Mouse (Mus musculus) stomach, embryonic 14.5 days (tissue): ENCODE measurements around the gene Gm20517. TPM values are rescaled to one million over a fixed set of nuclear protein-coding genes. Genes with fewer than 3 reads are reported as not detected.
"Not testable (repeated sequence)": the region's sequence is repeated elsewhere in the genome, so short reads cannot be mapped to it uniquely, and the experiment has no call there.

Experiments used
- ATAC-seq: fragments of 200-750 bp; cut with Nextera tagmentation; 2 replicates; pipeline ENCODE4 v1.8.0; 2017; ENCODE audit warnings: low read depth, moderate TSS enrichment; ENCODE audit not compliant: insufficient number of reproducible peaks, insufficient read depth, low FRiP score
- H3K27ac ChIP-seq: fragments of 300-500 bp; sonication (generic); 2 replicates; pipeline ENCODE4 v1.5.1; 2014; ENCODE audit warnings: mild to moderate bottlenecking, low read length, moderate library complexity, mixed read lengths
- H3K27me3 ChIP-seq: fragments of 300-500 bp; sonication (generic); 2 replicates; pipeline ENCODE4 v1.6.1; 2014; ENCODE audit warnings: low read length, control low read depth, mixed read lengths; ENCODE audit not compliant: control insufficient read depth, insufficient read depth
- H3K36me3 ChIP-seq: fragments of 300-500 bp; sonication (generic); 2 replicates; pipeline ENCODE4 v1.6.1; 2014; ENCODE audit warnings: mild to moderate bottlenecking, control low read depth, low read length, moderate library complexity, mixed read lengths; ENCODE audit not compliant: control insufficient read depth, insufficient read depth
- H3K4me1 ChIP-seq: fragments of 300-500 bp; sonication (generic); 2 replicates; pipeline ENCODE4 v1.6.1; 2014; ENCODE audit warnings: low read length, control low read depth, mixed read lengths; ENCODE audit not compliant: control insufficient read depth, insufficient read depth
- H3K4me2 ChIP-seq: fragments of 300-500 bp; sonication (generic); replicated peaks from 2 replicates; pipeline ENCODE4 v1.6.1; 2014; ENCODE audit warnings: low read depth, low read length, control low read depth
- H3K4me3 ChIP-seq: fragments of 300-500 bp; sonication (generic); 2 replicates; pipeline ENCODE4 v1.5.1; 2014; ENCODE audit warnings: low read depth, low read length, control low read depth
- H3K9ac ChIP-seq: fragments of 300-500 bp; sonication (generic); replicated peaks from 2 replicates; pipeline ENCODE4 v1.6.1; 2014; ENCODE audit warnings: low read depth, mild to moderate bottlenecking, control low read depth, low read length, moderate library complexity, mixed read lengths
- H3K9me3 ChIP-seq: fragments of 300-500 bp; sonication (generic); 2 replicates; pipeline ENCODE4 v1.6.1; 2016; ENCODE audit warnings: low read depth, low read length, control low read depth; ENCODE audit not compliant: control insufficient read depth
- WGBS: fragments of 180-500 bp; shearing (Covaris S2); extraction: QIAGEN DNeasy Blood & Tissue Kit; methylation state at CpG from one replicate; pipeline ENCODE4 v1.1.7; 2014; 5-methylcytosine and 5-hydroxymethylcytosine counted together
- polyA plus RNA-seq: library from polyadenylated mRNA; unstranded; fragments of >200 nt; fragmentation: Nextera tagmentation; extraction: Ambion mirVana; gene quantifications from 2 replicates; pipeline ENCODE4 v1.2.1, GENCODE M21; 2014

Gm20517 gene
- polyA plus RNA-seq, 1 experiment from 2014 or later, result 1.5 TPM

- WGBS, result 79% methylated on average over 10 of the region's 10 CpGs
- ATAC-seq, H3K4me2 ChIP-seq, H3K27ac ChIP-seq, H3K27me3 ChIP-seq, H3K9me3 ChIP-seq, H3K9ac ChIP-seq, H3K4me3 ChIP-seq: not testable (repeated sequence)
- peaks cover 20% of the 10 kb centered on the region for H3K4me1 ChIP-seq
- H3K36me3 ChIP-seq, result peaks cover 49% of the 10 kb centered on the region
Measured at GRCm38 (mm10) chr17:47598580-47599304, 12.6 kb upstream of the Gm20517 start.

- no peaks in the 10 kb centered on the region for H3K27me3 ChIP-seq
- H3K9me3 ChIP-seq, result no peaks in the 10 kb centered on the region
- H3K4me2 ChIP-seq, result no peak overlapping the region
- peaks cover 20% of the 10 kb centered on the region for H3K4me1 ChIP-seq
- ATAC-seq, result no peak
- peaks cover 52% of the 10 kb centered on the region for H3K36me3 ChIP-seq
- WGBS, result 71% methylated on average over 11 of the region's 11 CpGs
- H3K9ac ChIP-seq, result no peak overlapping the region
- H3K4me3 ChIP-seq, result no peak overlapping the region
- peak overlapping the region; percentile 61 for H3K27ac ChIP-seq
Measured at GRCm38 (mm10) chr17:47599511-47600297, 11.7 kb upstream of the Gm20517 start.

GRCm38 (mm10) chr17:47600601-47601388, 10.6 kb upstream of the Gm20517 start:
- Histone ChIP-seq H3K4me1 (peaks cover 20% of the 10 kb centered on the region), H3K27ac (peak overlapping the region; percentile 61; the same call in 1 of the 2 replicates), H3K27me3 (no peaks in the 10 kb centered on the region), H3K4me3 (no peak overlapping the region), H3K36me3 (peaks cover 63% of the 10 kb centered on the region), H3K9ac (no peak overlapping the region), H3K4me2 (no peak overlapping the region), H3K9me3 (no peaks in the 10 kb centered on the region)
- WGBS, result 87% methylated on average over 13 of the region's 13 CpGs
- ATAC-seq, result no peak

GRCm38 (mm10) chr17:47601389-47601755, 10.0 kb upstream of the Gm20517 start:
- no peak for ATAC-seq
- 89% methylated on average over 10 of the region's 10 CpGs for WGBS

GRCm38 (mm10) chr17:47602289-47602688, 9.1 kb upstream of the Gm20517 start:
- Histone ChIP-seq H3K9ac (no peak overlapping the region), H3K4me2 (no peak overlapping the region), H3K27me3 (no peaks in the 10 kb centered on the region), H3K9me3 (no peaks in the 10 kb centered on the region), H3K4me1 (peaks cover 6% of the 10 kb centered on the region), H3K27ac (no peak overlapping the region), H3K4me3 (no peak overlapping the region), H3K36me3 (peaks cover 71% of the 10 kb centered on the region)
- no peak for ATAC-seq
- WGBS, result 92% methylated on average over 11 of the region's 11 CpGs

More at GRCm38 (mm10) chr17:47601389-47601755, 10.0 kb upstream of the Gm20517 start:
- Histone ChIP-seq H3K27ac (no peak overlapping the region), H3K4me3 (no peak overlapping the region), H3K36me3 (peaks cover 69% of the 10 kb centered on the region), H3K4me2 (no peak overlapping the region), H3K4me1 (peaks cover 15% of the 10 kb centered on the region), H3K27me3 (no peaks in the 10 kb centered on the region), H3K9me3 (no peaks in the 10 kb centered on the region), H3K9ac (no peak overlapping the region)

GRCm38 (mm10) chr17:47606220-47606619, 5.2 kb upstream of the Gm20517 start:
- no peak overlapping the region for H3K4me3 ChIP-seq
- no peaks in the 10 kb centered on the region for H3K9me3 ChIP-seq
- peaks cover 10% of the 10 kb centered on the region for H3K4me1 ChIP-seq
- peaks cover 39% of the 10 kb centered on the region for H3K36me3 ChIP-seq
- ATAC-seq, result no peak
- no peak overlapping the region for H3K4me2 ChIP-seq
- 65% methylated on average over 5 of the region's 5 CpGs for WGBS
- no peak overlapping the region for H3K9ac ChIP-seq
- H3K27ac ChIP-seq, result no peak overlapping the region
- H3K27me3 ChIP-seq, result no peaks in the 10 kb centered on the region

- Histone ChIP-seq H3K27me3 (no peaks in the 10 kb centered on the region), H3K9ac (no peak overlapping the region), H3K4me1 (peaks cover 18% of the 10 kb centered on the region), H3K4me2 (no peak overlapping the region), H3K4me3 (no peak overlapping the region), H3K27ac (no peak overlapping the region), H3K36me3 (peaks cover 30% of the 10 kb centered on the region), H3K9me3 (no peaks in the 10 kb centered on the region)
- no peak for ATAC-seq
- 93% methylated on average over 4 of the region's 4 CpGs for WGBS
Measured at GRCm38 (mm10) chr17:47609182-47609581, 2.2 kb upstream of the Gm20517 start.

- Histone ChIP-seq H3K4me2 (peak overlapping the region; percentile 92), H3K9ac (peak overlapping the region; percentile 72), H3K27me3 (no peaks in the 10 kb centered on the region), H3K36me3 (peaks cover 17% of the 10 kb centered on the region), H3K4me1 (peaks cover 18% of the 10 kb centered on the region), H3K27ac (no peak overlapping the region; the same call in 1 of the 2 replicates), H3K9me3 (no peaks in the 10 kb centered on the region), H3K4me3 (peak overlapping the region; percentile 85)
- ATAC-seq, result no peak
- under 1% methylated on average over 13 of the region's 13 CpGs for WGBS
Measured at GRCm38 (mm10) chr17:47611661-47611982, 233 bp downstream of the Gm20517 start.
